Mouse (Mus musculus): ENCODE results near the gene Orm1. TPM values are rescaled to one million over a fixed set of nuclear protein-coding genes. Genes with fewer than 3 reads are reported as not detected.

The Orm1 gene
- polyA plus RNA-seq, 1 experiment, result not detected

- Histone ChIP-seq H3K27ac (ENCODE audit: insufficient read depth, low read length) (no peak overlapping the region), H3K4me3 (replicated peaks; ENCODE audit: insufficient read depth, low read depth, low read length) (no peak overlapping the region), H3K4me1 (ENCODE audit: control insufficient read depth, insufficient read depth, low read length) (no peaks in the 10 kb centered on the region), H3K27me3 (ENCODE audit: control insufficient read depth, insufficient read depth, low read length) (no peaks in the 10 kb centered on the region)
- 70% methylated on average over 7 of the region's 7 CpGs for whole genome bisulfite sequencing
- DNase-seq, result no peak
- TF ChIP-seq POLR2A (IDR thresholded peaks at IDR 0.05; ENCODE audit: borderline replicate concordance, insufficient read depth, low read length) (no peak), CTCF (IDR thresholded peaks at IDR 0.05; ENCODE audit: borderline replicate concordance, insufficient read depth, low read depth, low read length) (no peak)
Observed at GRCm38 (mm10) chr4:63377483-63377882, 33.1 kb downstream of the Orm1 start.

DNA sequence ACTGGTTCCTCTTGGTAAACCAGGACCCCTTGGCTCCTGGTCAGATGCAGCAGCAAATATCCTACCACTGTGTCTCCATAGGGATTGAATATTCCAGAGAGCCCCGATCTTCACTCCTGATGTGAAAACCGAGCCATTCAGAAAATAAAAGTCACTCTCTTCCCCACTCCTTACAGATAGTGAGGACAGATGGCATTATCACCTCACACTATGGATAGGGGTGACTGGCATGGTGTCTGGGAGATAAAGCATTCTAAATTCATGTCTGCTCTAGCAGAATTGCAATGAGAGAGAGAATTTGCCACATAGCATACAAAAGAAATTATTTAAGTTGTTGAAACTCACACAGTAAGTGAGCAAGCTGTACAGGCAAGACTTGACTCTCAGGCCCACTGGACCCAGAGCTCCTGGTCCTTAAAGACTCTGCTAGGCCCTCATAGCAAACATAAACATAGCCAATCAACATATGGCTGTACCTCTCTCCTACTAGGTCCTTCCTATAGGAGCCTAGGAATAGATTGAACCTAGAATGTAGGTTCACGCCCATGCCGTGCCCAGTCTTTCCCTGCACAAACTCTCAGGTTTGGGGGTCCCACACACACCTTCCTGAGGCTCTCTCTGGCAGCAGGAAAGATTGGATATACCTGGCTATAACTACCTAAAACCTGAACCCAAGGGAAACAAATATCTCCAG, 38.5 kb downstream of the Orm1 start:
- Histone ChIP-seq H3K4me1 (ENCODE audit: control insufficient read depth, insufficient read depth, low read length) (no peaks in the 10 kb centered on the region), H3K27me3 (ENCODE audit: control insufficient read depth, insufficient read depth, low read length) (no peaks in the 10 kb centered on the region), H3K27ac (ENCODE audit: insufficient read depth, low read length) (no peak overlapping the region), H3K4me3 (replicated peaks; ENCODE audit: insufficient read depth, low read depth, low read length) (no peak overlapping the region)
- TF ChIP-seq CTCF (IDR thresholded peaks at IDR 0.05; ENCODE audit: borderline replicate concordance, insufficient read depth, low read depth, low read length) (no peak), POLR2A (IDR thresholded peaks at IDR 0.05; ENCODE audit: borderline replicate concordance, insufficient read depth, low read length) (no peak)
- 89% methylated on average over 4 of the region's 4 CpGs for whole genome bisulfite sequencing
- DNase-seq, result no peak

DNA sequence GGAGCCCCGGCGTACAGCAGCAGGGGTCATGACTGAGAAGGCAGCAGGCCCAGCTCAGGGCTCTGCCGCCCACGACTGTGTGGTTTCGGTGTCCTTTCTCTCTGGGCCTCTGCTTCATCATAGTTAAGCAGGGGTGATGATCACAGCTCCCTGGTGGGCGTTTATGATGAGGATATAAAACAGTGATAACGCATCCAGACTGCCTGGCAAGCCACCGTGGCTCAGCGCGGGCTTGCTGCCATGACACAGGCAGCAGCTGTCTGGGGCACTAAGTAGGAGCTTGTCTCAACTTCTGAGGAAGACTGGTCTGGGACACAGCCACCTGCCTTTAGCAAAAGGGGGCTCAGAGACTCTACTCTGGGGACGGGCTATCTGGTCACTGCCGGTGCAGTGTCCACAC, 39.1 kb downstream of the Orm1 start:
- 39% methylated on average over 12 of the region's 12 CpGs for WGBS
- no peaks in the 10 kb centered on the region for H3K4me1 ChIP-seq (ENCODE audit: control insufficient read depth, insufficient read depth, low read length)
- no peak for TF ChIP-seq CTCF (IDR thresholded peaks at IDR 0.05; ENCODE audit: borderline replicate concordance, insufficient read depth, low read depth, low read length)
- no peak for TF ChIP-seq POLR2A (IDR thresholded peaks at IDR 0.05; ENCODE audit: borderline replicate concordance, insufficient read depth, low read length)
- H3K27me3 ChIP-seq (ENCODE audit: control insufficient read depth, insufficient read depth, low read length), result no peaks in the 10 kb centered on the region
- H3K27ac ChIP-seq (ENCODE audit: insufficient read depth, low read length), result no peak overlapping the region
- no peak overlapping the region for H3K4me3 ChIP-seq (replicated peaks; ENCODE audit: insufficient read depth, low read depth, low read length)
- DNase-seq, result no peak

- no peak for DNase-seq
- Histone ChIP-seq H3K4me3 (replicated peaks; ENCODE audit: insufficient read depth, low read depth, low read length) (no peak overlapping the region), H3K27me3 (ENCODE audit: control insufficient read depth, insufficient read depth, low read length) (no peaks in the 10 kb centered on the region), H3K27ac (ENCODE audit: insufficient read depth, low read length) (no peak overlapping the region), H3K4me1 (ENCODE audit: control insufficient read depth, insufficient read depth, low read length) (no peaks in the 10 kb centered on the region; the same call in 1 of the 2 replicates)
- TF ChIP-seq CTCF (IDR thresholded peaks at IDR 0.05; ENCODE audit: borderline replicate concordance, insufficient read depth, low read depth, low read length) (no peak), POLR2A (IDR thresholded peaks at IDR 0.05; ENCODE audit: borderline replicate concordance, insufficient read depth, low read length) (no peak)
- WGBS, result 94% methylated on average over 4 of the region's 4 CpGs
Observed at GRCm38 (mm10) chr4:63384262-63384661, 39.9 kb downstream of the Orm1 start.

GRCm38 (mm10) chr4:63385253-63385652, 40.9 kb downstream of the Orm1 start:
- no peak for TF ChIP-seq POLR2A (IDR thresholded peaks at IDR 0.05; ENCODE audit: borderline replicate concordance, insufficient read depth, low read length)
- TF ChIP-seq CTCF (IDR thresholded peaks at IDR 0.05; ENCODE audit: borderline replicate concordance, insufficient read depth, low read depth, low read length), result no peak
- WGBS, result 88% methylated on average over 3 of the region's 3 CpGs
- DNase-seq, result no peak
- no peak overlapping the region for H3K27ac ChIP-seq (ENCODE audit: insufficient read depth, low read length)
- no peaks in the 10 kb centered on the region for H3K27me3 ChIP-seq (ENCODE audit: control insufficient read depth, insufficient read depth, low read length)
- H3K4me3 ChIP-seq (replicated peaks; ENCODE audit: insufficient read depth, low read depth, low read length), result no peak overlapping the region
- H3K4me1 ChIP-seq (ENCODE audit: control insufficient read depth, insufficient read depth, low read length), result no peaks in the 10 kb centered on the region; the same call in 1 of the 2 replicates

DNA sequence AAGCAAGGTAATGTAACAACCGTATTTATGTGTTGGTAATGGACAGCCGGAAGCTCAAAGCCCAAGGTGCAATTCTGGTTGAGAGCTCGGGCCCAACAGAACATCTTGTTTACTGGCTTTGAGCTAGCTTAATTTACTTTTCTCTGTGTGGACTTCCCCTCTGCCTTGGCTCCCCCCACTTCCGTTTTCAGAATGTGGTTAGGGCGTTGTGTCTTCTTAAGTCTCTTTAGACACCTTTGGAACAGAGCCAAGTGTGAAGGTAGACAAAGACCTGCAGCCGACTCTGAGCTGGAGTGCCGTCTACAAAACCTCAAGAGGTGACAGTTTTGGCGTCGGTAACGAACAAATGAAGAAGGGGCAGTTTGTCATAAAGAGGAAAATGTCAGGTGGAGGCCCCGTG, 41.4 kb downstream of the Orm1 start:
- H3K27ac ChIP-seq (ENCODE audit: insufficient read depth, low read length), result no peak overlapping the region
- H3K4me3 ChIP-seq (replicated peaks; ENCODE audit: insufficient read depth, low read depth, low read length), result no peak overlapping the region
- TF ChIP-seq POLR2A (IDR thresholded peaks at IDR 0.05; ENCODE audit: borderline replicate concordance, insufficient read depth, low read length) (no peak), CTCF (IDR thresholded peaks at IDR 0.05; ENCODE audit: borderline replicate concordance, insufficient read depth, low read depth, low read length) (no peak)
- no peak for DNase-seq
- H3K27me3 ChIP-seq (ENCODE audit: control insufficient read depth, insufficient read depth, low read length), result no peaks in the 10 kb centered on the region
- WGBS, result 85% methylated on average over 11 of the region's 11 CpGs
- H3K4me1 ChIP-seq (ENCODE audit: control insufficient read depth, insufficient read depth, low read length), result no peaks in the 10 kb centered on the region; the same call in 1 of the 2 replicates

- TF ChIP-seq CTCF (IDR thresholded peaks at IDR 0.05; ENCODE audit: borderline replicate concordance, insufficient read depth, low read depth, low read length) (no peak), POLR2A (IDR thresholded peaks at IDR 0.05; ENCODE audit: borderline replicate concordance, insufficient read depth, low read length) (no peak)
- Histone ChIP-seq H3K4me1 (ENCODE audit: control insufficient read depth, insufficient read depth, low read length) (no peaks in the 10 kb centered on the region; the same call in 1 of the 2 replicates), H3K4me3 (replicated peaks; ENCODE audit: insufficient read depth, low read depth, low read length) (no peak overlapping the region), H3K27ac (ENCODE audit: insufficient read depth, low read length) (no peak overlapping the region), H3K27me3 (ENCODE audit: control insufficient read depth, insufficient read depth, low read length) (no peaks in the 10 kb centered on the region)
- DNase-seq, result no peak
- 45% methylated on average over 6 of the region's 6 CpGs for WGBS
Observed at GRCm38 (mm10) chr4:63388029-63388428, 43.7 kb downstream of the Orm1 start.

- Histone ChIP-seq H3K4me1 (ENCODE audit: control insufficient read depth, insufficient read depth, low read length) (no peaks in the 10 kb centered on the region; the same call in 1 of the 2 replicates), H3K4me3 (replicated peaks; ENCODE audit: insufficient read depth, low read depth, low read length) (no peak overlapping the region), H3K27me3 (ENCODE audit: control insufficient read depth, insufficient read depth, low read length) (no peaks in the 10 kb centered on the region), H3K27ac (ENCODE audit: insufficient read depth, low read length) (no peak overlapping the region)
- TF ChIP-seq CTCF (IDR thresholded peaks at IDR 0.05; ENCODE audit: borderline replicate concordance, insufficient read depth, low read depth, low read length), result no peak
- TF ChIP-seq POLR2A (IDR thresholded peaks at IDR 0.05; ENCODE audit: borderline replicate concordance, insufficient read depth, low read length), result no peak
- DNase-seq, result no peak
- 39% methylated on average over 8 of the region's 8 CpGs for WGBS
Observed at GRCm38 (mm10) chr4:63389121-63389886, 44.9 kb downstream of the Orm1 start.
